Mouse (Mus musculus) cerebellum, adult 2 months (tissue): Measurements from ENCODE around the gene Scd3. TPM values are rescaled to one million over a fixed set of nuclear protein-coding genes. Genes with fewer than 3 reads are reported as not detected.
"Not testable (repeated sequence)": the region's sequence is repeated elsewhere in the genome, so short reads cannot be mapped to it uniquely, and the experiment has no call there.

Experiments used
- DNase-seq, 2 experiments: peaks; one replicate each; pipeline ENCODE4 v3.0.0; 2021
- H3K27ac ChIP-seq: fragments of 200-500 bp; 2 replicates; pipeline ENCODE4 v1.5.1; 2012; ENCODE audit warnings: low read length, control low read depth, inconsistent platforms; ENCODE audit not compliant: insufficient read depth
- H3K27me3 ChIP-seq: fragments of 200-500 bp; 2 replicates; pipeline ENCODE4 v1.6.1; 2012; ENCODE audit warnings: inconsistent platforms, mild to moderate bottlenecking, low read length, moderate library complexity; ENCODE audit not compliant: control insufficient read depth, insufficient read depth
- H3K4me1 ChIP-seq: fragments of 200-500 bp; 2 replicates; pipeline ENCODE4 v1.6.1; 2011; ENCODE audit warnings: low read length; ENCODE audit not compliant: control insufficient read depth, insufficient read depth
- H3K4me3 ChIP-seq: fragments of 200-500 bp; replicated peaks from 2 replicates; pipeline ENCODE3; 2011; ENCODE audit warnings: mild to moderate bottlenecking, low read depth, low read length, control low read depth; ENCODE audit not compliant: insufficient read depth
- CTCF ChIP-seq: fragments of 200-500 bp; IDR thresholded peaks from 2 replicates; pipeline ENCODE4 v1.5.1; 2011; ENCODE audit warnings: low read depth, mild to moderate bottlenecking, control low read depth, low read length, moderate library complexity, borderline replicate concordance; ENCODE audit not compliant: insufficient read depth
- POLR2A ChIP-seq: fragments of 200-500 bp; IDR thresholded peaks from 2 replicates; pipeline ENCODE4 v1.6.1; 2011; ENCODE audit warnings: low read length, control low read depth, borderline replicate concordance; ENCODE audit not compliant: insufficient read depth
- WGBS: fragments of 180-500 bp; shearing (Covaris S2); methylation state at CpG from one replicate; pipeline ENCODE4 v1.1.7; 2018; 5-methylcytosine and 5-hydroxymethylcytosine counted together
- polyA plus RNA-seq: library from polyadenylated mRNA; depleted of rRNA; stranded (reverse); fragments of >200 nt; gene quantifications from 2 replicates; pipeline ENCODE4 v1.2.3, GENCODE M21; 2012

Scd3 gene
- polyA plus RNA-seq, 1 experiment: 20.5 TPM

GRCm38 (mm10) chr19:44276861-44277260 is 73.8 kb downstream of the Scd3 start:
- TF ChIP-seq POLR2A (no peak), CTCF (no peak)
- 7% methylated on average over 5 of the region's 5 CpGs for WGBS
- Histone ChIP-seq H3K27me3 (no peaks in the 10 kb centered on the region), H3K4me3 (no peak overlapping the region), H3K4me1 (peaks cover 16% of the 10 kb centered on the region), H3K27ac (no peak overlapping the region)
- DNase-seq: peak in 1 of 2 experiments; percentile 64

DNA sequence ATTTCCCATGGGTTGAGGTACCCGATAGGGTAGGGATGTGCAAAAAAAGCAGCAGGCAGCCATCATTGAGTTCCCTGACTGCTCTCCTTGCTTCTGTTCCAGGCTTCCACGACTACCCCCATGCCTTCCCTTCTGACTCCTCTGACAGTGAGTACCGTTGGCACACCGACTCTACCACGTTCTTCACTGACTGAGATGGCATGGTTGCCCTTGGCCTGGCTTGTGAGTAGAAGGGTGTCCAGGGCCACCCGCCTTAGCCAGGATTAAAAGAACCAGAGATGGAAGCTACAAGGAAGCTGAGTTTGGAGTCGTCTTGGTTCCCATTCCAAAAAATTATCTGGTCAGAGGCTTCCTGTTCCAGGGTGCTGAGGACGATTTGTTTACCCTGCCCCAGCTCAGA is 74.9 kb downstream of the Scd3 start:
- 72% methylated on average over 8 of the region's 8 CpGs for WGBS
- H3K27me3 ChIP-seq: no peaks in the 10 kb centered on the region
- peaks cover 16% of the 10 kb centered on the region for H3K4me1 ChIP-seq
- no peak overlapping the region for H3K4me3 ChIP-seq
- H3K27ac ChIP-seq: no peak overlapping the region
- DNase-seq: no peak
- TF ChIP-seq CTCF (no peak), POLR2A (no peak)

DNA sequence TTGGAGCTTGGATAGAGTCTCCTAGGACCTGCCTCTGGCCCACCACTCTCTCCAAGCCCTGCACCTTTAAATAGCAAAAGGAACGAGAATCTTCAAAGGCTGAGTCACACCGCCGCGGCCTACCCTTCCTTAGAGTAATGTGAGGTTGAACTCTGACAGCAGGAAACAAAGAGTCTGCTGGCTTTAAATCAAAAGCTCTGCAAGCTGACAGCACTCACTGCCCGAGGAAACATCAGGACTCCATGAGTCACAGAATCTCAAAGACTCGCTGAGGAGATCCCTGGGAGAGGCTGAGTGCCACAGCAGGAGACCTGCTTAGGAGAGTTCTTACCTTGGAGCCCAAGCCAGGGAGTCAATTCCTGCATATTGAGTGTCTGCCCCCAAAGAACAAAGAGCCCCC is 77.7 kb downstream of the Scd3 start:
- DNase-seq: no peak
- TF ChIP-seq POLR2A: no peak
- 51% methylated on average over 6 of the region's 6 CpGs for WGBS

DNA sequence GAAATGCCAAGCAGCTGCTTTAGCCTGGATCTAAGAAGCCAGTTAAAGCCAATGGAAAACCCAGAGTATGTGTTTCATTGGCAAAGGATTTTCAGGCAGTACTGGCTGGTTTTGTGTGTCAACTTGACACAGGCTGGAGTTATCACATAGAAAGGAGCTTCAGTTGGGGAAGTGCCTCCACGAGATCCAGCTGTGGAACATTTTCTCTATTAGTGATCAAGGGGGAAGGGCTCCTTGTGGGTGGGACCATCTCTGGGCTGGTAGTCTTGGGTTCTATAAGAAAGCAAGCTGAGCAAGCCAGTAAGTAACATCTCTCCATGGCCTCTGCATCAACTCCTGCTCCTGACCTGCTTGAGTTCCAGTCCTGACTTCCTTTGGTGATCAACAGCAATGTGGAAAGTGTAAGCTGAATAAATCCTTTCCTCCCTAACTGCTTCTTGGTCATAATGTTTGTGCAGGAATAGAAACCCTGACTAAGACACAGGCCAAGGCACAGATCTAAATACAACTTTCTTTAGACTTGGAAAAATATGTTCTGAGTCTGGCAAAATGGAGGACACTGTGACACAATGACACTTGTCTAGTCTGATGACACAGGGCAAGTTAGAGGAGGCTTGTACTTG is 78.9 kb downstream of the Scd3 start:
- H3K27me3 ChIP-seq, H3K4me3 ChIP-seq, DNase-seq, H3K27ac ChIP-seq: not testable (repeated sequence)
- 88% methylated on average over 1 of the region's 1 CpGs for WGBS
- peaks cover 10% of the 10 kb centered on the region; the same call in 1 of the 2 replicates for H3K4me1 ChIP-seq

More for the DNA sequence above, 77.7 kb downstream of the Scd3 start:
- H3K4me3 ChIP-seq: no peak overlapping the region
- H3K27ac ChIP-seq: no peak overlapping the region
- H3K4me1 ChIP-seq: peaks cover 12% of the 10 kb centered on the region
- no peaks in the 10 kb centered on the region for H3K27me3 ChIP-seq

DNA sequence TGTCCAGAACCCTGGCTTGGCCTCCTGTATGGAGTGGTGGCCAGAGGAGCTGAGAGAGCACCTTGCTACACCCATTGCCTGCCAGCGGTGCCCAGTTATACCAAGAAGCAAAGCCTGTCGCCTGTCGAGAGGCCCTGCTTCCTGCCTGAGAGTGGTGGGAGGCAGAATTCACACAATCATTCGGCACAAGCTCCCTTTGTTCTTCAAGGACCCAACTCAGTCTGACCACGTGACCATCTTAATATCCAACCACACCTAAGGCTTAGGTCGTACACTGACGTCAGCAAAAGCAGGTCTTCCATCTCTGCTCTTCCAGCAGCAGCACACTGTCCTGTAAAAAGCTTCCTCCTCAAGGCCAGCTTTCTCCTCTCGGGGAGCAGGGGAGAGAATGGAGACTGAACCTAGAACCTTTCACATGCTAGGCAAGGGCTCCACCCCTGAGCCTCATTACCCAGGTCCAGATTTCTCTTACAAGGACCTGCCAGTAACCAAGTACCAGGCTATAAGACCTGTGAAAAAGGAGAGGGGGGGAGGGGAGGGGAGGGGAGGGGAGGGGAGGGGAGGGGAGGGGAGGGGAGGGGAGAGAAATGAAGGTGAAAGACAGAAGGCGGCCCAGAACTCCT is 79.6 kb downstream of the Scd3 start:
- H3K4me1 ChIP-seq: peaks cover 5% of the 10 kb centered on the region; the same call in 1 of the 2 replicates
- WGBS: 76% methylated on average over 9 of the region's 9 CpGs
- no peak for DNase-seq
- no peak overlapping the region for H3K27ac ChIP-seq
- H3K4me3 ChIP-seq: no peak overlapping the region
- no peaks in the 10 kb centered on the region for H3K27me3 ChIP-seq
- TF ChIP-seq POLR2A (no peak), CTCF (no peak)

DNA sequence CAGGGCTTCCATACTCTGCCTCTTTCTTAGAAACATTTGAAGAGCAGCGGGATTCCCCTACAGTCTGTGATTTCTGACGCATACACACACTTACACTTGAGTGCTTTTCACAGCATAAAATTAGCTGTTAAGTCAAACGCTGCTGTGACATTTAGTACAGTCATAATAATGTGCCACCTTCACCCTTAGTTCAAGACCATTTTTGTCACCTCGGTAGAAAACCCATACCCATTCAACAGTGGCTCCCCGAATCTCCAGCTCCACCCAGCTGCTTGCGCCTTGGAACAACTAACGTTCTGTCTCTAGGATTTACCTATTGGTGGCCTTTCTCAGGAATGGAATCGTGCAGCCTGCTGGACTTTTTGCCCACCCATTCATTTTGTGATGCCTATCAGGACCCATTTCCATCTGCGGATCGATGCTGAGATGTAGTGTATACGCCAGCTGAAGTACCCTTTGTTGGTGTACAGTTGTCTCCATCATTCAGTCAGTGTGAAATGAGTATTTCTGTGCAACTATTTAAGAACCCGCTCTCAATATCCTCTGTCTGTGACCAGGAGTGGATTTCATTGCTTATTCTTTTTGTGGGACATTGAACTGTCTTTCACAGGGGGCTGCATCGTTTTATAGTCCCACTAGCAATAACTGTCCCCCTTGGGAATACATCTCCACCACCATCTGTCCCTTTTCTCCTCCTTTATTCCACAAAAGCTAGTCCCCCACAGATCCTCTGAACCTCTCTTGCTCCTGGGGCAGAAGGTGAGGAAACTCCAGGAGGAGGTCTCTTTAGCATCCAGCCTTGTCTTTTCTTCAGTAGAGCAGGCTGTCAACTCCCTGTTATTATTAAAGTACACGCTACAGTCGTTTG is 80.3 kb downstream of the Scd3 start:
- peak overlapping the region; percentile 55 for H3K27ac ChIP-seq
- peaks cover 5% of the 10 kb centered on the region; the same call in 1 of the 2 replicates for H3K4me1 ChIP-seq
- 60% methylated on average over 15 of the region's 15 CpGs for WGBS
- no peak overlapping the region for H3K4me3 ChIP-seq
- no peak for TF ChIP-seq CTCF
- TF ChIP-seq POLR2A: no peak
- no peak for DNase-seq
- no peaks in the 10 kb centered on the region for H3K27me3 ChIP-seq

- peak; percentile 88 to 93 for DNase-seq
- H3K4me1 ChIP-seq: peaks cover 5% of the 10 kb centered on the region; the same call in 1 of the 2 replicates
- peak overlapping the region; percentile 60 for H3K4me3 ChIP-seq
- no peaks in the 10 kb centered on the region for H3K27me3 ChIP-seq
- peak overlapping the region; percentile 59 for H3K27ac ChIP-seq
- TF ChIP-seq CTCF (no peak), POLR2A (peak; percentile 41; the same call in 1 of the 2 replicates)
- under 1% methylated on average over 38 of the region's 38 CpGs for WGBS
Measured at GRCm38 (mm10) chr19:44284025-44284695, 81.1 kb downstream of the Scd3 start.

DNA sequence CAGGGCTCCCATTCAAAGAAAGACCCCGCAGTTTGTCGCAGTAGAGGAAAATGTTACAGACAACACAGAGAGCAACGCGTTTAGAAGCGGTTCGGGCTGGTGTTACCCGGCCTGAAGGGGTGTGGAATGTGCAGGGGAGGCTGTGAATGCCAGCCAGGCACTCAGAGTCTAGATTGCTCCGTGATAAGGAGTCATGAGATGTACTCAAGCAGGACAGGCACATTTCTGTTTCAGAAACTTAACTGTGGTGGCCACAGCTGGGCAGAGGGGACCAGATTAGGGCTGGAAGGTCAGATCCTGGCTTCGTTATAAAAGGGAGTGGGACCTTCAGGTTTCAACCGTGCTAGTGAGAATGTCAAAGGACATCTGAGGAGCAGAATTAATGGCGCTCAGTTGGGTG is 81.7 kb downstream of the Scd3 start:
- Histone ChIP-seq H3K27me3 (no peaks in the 10 kb centered on the region), H3K4me3 (peak overlapping the region; percentile 57), H3K27ac (peak overlapping the region; percentile 59), H3K4me1 (peaks cover 5% of the 10 kb centered on the region; the same call in 1 of the 2 replicates)
- 6% methylated on average over 11 of the region's 11 CpGs for WGBS
- TF ChIP-seq CTCF: no peak
- DNase-seq: no peak
